Mouse (Mus musculus): ENCODE results near the gene Gtf3c1.

The Gtf3c1 gene

DNA sequence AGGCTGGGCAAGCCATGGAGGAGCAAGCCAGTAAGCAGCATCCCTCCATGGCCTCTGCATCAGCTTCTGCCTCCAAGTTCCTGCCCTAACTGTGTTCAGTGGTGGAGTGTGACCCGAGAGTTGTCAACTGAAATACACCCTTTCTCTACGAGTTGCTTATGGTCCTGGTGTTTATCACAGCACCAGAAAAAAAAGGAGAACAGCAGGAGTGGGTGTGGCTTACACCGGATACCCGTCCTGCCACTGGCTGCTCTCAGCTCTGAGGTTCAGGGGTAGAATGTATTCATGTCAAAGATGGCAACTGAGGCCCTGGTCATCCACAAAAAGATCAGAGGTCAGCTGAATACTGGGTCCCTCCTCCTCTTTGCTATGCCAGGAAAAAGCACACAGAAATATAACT is 87.5 kb downstream of the Gtf3c1 start:
- no peak for DNase-seq (ENCODE audit: low read depth, low spot score)

DNA sequence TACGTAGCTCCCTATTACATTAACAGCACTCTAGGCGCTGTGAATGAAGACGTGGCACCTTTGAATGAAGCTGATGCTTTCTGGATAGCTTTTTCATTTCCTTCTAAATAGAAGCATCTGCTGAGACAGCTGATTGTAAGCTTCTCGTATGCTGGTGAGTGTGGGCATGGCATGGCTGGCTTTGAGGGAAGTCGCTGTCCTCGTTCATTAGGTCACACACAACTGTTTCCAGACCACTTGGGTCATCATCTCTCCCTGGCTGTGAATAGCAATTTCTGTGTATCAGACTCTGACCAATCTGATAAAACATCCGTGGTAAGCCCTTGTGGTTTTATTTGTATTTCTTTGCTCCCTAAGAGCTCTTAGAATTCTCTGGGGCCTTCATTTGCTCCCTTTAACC is 89.6 kb downstream of the Gtf3c1 start:
- DNase-seq (ENCODE audit: low read depth, low spot score), result no peak

DNA sequence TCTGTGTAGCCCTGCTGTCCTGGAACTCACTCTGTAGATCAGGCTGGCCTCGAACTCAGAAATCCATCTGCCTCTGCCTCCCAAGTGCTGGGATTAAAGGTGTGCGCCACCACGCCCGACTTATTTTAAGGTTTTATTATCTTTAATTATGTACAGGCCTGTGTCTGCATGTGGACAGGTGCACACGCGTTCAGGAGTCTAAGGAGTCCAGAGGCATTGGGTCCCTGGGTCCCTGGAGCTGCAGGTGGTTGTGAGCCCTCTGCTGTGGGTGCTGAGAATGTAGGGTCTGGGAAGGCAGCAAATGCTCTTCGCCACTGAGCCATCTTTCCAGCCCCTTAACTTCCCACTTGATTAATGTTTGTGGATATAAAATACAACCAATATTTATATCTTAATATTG is 92.1 kb downstream of the Gtf3c1 start:
- DNase-seq (ENCODE audit: low read depth, low spot score), result no peak

DNA sequence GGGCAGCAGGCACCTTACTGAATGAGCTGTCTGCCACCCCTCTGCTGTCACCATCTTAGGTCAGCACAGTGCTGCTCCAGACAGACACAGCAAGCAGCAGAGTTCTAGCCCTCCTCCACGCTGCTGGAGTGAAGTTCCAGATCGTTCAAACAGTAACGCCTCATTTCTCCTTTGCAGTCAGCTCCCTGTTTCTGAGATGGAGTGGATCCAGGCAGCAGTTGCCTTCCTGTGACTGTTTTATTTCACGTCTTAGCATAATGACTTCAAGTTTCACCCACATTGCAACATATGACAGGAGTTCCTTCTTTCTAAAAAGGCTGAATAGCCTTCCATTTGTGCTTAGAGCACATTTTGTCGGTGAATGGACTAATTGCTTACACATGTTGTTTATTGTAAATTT is 94.0 kb downstream of the Gtf3c1 start:
- no peak for DNase-seq (ENCODE audit: low read depth, low spot score)

DNA sequence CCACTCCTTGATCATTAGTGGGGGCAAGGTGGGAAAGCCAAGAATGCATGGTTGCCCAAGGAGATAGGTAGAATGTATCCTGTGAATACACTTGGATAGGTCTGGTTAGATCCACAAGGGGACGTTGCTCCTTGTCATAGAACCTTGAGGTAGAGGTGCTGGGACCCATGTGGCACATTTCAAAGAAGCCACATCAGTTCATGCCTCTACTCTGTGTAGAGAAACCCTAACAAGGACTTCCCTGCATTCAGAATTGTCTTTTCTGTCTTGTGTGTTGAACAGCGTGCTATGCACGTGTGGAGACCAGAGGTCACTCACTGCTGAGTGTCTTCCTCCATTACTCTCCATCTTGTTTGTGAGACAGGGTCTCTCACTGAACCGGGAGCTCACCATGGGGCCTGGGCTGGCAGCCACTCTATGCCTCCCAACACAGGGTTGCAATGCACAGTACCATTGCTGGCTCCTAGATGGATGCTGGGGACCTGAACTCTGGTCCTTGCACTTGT is 99.3 kb downstream of the Gtf3c1 start:
- no peak for DNase-seq (ENCODE audit: low read depth, low spot score)

DNA sequence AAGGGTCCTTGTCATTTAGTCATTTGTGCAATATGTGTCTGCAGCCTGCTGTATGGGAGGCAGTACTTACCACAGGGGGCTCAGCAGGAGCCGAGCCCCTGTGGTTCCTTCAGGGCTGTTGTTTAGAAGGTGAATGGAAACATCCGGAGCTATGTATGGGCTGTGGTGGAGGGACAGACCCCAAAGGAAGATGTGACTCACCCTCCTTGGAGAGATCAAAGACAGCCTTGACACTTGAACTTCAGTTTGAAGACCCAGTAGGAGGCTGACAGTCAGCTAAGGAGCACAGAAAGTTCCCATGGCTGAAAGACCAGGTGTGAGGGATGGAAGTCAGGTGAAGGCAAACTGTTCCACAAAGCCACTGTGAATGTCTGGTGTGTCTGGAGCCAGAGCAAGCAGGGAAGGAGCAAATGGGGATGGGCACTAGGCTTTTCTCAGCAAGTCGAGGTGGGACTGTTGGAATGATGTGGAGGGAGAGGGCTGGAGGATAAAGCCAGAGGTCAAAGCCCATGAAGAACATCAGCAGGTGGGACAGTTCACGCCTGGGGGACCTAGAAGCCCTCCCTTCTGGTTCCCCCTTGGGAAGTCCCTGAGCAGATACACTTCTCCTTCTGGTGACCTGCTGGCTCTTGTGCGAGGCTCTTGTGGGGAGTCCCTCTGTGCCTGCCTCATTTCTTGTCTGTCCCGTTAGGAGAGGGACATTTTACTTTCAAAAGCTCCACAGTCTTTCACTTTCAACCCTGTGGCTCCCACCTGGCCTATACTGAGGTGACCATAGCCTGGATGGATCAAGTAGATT is 100.0 kb downstream of the Gtf3c1 start:
- no peak for DNase-seq (ENCODE audit: low read depth, low spot score)

DNA sequence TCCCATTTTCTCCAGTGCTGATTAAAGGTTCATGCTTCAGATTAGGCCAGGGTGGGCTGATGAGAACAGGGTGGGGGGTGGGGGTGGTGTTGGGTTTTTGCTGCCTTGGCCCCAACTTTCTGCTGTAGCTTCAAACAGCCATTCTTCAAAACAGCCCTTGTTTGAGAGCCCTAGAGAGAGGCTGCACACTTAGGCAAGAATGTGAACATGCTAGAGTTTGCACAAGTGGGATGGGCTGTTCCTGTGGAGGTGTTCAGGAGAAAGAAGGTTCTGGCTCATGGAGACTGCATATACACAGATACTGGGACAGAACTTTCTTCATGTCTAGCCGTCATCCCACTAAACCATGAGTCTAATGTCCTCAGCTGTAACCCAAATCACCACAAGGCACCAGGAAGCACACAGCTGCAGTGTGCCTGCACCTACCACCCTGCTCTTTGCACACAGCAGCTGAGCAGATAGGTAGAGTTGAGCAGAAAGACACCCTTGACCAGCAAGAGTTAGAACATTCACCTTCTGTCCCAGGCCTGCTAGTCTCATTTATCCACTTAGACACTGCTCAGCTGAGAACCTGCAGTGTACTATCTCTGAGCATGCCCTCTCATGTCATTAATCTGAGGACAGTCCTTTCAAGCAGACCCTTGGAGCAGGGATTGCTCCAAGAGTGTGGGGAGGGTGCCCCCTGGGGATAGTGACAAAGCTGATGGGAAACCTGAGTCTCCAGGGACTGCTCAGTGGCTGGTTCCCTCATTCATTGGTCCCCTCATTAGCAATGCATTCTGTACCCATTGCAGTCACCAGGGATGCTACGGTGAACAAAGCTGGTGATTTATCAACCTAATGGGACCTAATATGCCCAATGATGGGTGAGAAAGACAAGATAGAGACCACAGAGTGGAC is 101.1 kb downstream of the Gtf3c1 start:
- no peak for DNase-seq (ENCODE audit: low read depth, low spot score)

DNA sequence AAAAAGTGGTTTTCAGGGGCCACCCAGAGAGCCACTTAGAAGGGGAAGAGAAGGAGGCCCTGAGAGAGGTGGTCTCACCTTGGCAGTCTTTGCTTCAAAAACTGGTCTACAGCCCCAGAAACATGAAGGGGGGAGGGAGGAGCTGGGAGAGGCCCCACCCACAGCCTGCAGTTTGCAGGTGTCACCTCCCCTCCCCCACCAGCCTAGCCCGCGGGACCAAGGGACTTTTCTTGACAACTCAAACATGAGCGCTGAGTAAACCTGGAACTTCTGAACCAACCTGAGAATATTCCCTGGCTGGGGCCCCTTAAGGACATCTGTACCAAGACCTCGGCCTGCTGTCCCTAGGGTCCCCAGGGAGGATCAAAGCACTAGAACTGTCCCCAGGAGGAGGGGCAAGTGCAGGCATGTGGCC is 101.8 kb downstream of the Gtf3c1 start:
- DNase-seq (ENCODE audit: low read depth, low spot score), result no peak

DNA sequence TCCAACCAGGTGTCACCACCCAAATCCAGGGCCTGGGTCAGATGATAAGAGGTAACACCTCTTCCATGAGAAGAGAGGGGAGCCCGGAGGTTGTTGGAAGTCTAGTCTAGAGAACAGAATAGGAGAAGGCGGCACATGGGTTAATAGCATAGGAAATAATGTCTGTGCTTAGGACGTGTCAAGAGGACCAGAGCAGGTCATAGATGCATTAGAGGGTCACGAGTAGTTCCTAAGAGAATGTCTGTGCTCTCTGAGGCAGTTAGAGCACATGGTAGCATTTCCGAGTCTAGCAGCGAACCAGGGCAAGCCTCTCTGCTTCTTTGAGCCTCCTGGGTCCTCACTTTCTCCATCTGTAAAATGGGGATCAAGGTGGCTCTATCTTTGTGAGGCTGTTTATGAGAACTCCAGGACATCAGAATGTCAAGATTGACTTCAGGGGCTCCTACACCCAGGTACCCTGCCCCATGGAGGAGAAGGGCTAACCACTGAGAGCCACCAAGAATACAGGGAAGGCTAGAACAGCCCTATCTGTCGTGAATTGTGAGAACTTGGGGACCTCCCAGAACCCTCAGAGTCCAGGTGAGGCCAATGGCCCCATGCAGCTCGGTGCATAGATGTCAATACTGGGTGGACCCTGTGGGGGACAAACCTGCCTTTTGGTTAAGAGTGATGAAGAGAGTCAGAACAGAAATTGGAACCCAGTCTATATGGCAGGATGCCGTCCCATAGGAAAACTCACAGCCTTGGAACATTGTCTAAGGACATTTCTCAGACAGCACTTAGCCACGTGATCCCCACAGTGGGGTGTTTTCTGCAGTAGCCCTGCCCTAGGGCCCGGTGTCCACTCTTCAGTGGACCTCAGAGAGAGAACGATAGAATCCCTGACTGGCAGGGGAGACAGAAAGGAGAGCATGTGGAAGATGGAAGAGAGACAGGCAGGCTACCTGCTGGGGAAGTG is 102.9 kb downstream of the Gtf3c1 start:
- DNase-seq (ENCODE audit: low read depth, low spot score), result no peak

DNA sequence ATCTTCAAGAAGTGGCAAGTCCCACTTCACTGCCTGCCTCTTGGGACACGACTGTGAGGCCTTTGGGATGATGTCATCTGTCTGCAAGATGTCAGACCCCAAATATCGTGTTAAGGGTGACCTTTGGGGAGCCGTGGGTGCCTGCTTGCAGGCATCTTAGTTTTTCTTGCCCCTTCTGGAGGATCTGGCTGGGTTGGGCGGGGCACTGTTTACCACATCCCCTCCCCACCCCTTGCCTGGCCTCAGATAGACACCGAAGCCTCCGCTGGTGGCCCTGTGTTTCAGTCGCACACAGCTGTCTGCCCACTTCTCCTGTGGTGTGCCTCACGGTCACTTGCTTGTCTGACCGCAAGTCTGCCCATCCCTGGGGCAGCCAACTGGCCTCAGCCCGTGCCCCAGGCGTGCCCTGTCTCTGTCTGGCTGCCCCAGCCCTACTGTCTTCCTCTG is 104.4 kb downstream of the Gtf3c1 start, which contains the start of gene Il21r:
TSS of gene Il21r (plus strand) at position 245 of the 447 bp plus-strand sequence.
- no peak for DNase-seq (ENCODE audit: low read depth, low spot score)

DNA sequence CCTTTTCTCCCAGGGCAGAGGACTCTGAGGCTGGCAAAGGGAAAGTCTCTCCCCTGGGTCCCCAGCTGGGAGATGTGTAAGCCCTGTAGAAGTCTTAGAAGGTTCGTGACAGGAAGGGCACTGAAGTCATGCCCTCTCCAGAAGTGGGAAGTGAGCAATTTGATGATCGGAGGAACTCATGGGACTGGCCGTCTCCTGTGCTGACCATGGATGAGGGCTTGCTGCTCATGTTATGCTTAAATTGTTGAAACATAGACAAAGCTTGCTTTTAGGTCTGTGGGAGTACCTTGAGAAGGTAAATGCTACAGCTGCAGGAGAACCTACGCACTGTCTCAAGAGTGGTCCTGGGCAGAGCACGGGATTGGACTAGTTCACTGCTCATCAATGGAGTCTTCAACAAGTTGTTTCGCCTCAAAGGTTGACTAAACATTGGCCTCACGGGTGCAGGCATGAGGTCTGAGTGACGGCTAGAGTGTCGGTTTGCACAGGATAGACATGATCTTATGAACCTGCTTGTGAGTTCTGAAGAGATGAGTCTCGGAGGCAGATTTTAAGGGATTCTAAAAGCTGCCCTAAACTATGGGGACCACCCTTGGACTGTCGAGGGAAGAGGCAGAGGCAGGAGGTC is 105.6 kb downstream of the Gtf3c1 start:
- no peak for DNase-seq (ENCODE audit: low read depth, low spot score)

DNA sequence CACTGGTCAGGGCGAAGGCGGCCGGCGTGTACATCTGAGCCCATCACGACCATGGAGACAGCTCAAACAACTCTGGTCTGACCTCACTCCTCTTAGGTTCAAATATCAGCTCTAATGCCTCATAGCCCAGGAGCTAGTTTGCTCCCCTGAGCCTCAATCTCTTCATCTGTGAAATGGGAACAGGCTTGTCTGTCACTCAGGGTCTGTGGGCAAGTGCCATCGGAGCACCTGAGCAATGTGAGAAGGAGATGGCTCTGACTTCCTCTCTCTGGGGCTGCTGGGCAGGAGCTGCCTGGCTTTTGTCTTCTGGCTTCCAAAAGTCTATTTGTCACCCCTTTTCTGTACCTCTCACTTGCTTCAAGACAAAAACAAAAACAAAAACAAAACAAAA is 106.3 kb downstream of the Gtf3c1 start:
- no peak for DNase-seq (ENCODE audit: low read depth, low spot score)

DNA sequence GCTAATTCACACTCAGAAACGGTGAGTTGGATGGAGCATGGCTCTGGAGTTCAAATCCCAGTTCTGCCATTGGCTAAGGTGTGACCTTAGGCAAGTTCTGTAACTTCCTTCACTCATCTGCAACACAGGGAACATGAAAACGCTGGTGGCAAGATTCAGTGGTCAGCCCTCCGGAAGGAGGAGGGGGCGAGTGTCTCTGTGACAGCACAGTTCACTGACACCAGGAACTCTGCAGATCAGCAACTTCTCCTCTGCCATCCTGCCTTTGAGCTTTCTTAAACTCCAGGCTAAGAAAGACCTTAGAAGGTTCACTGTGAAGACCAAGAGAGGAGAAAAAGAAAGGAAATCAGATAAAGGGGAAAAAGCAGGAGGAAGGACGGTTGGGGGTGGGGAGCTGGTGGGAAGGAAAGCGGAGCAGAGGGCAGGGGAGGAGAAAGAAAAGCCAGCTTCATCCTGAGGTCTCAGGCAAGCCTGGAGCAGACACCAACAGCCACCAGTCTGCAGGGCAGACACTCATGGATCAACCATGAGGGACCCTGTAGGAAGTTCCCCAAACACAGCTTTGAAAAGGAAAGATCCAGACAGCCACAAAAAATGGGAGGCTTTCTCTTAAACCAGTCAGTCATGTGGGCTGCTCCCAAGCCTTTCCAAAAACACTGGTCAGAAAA is 106.8 kb downstream of the Gtf3c1 start:
- no peak for DNase-seq (ENCODE audit: low read depth, low spot score)

DNA sequence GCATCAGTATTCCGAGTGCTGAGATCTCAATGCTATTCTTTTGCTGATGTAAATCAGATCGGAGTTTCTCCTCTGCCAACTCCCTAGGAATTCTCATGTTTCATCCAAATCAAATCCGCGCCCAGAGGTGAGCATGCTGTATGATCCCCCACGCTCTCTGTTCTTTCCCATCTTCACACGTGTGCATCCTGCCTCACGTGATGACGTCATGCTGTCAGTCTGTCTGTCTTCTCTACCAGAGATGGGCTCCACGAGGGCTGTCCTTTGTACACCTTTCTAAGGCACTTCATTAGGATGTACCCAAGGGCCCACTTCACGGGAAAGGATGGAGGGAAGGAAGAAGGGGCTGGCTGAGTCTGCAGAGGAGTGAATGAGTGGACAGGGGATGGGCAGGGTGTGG is 107.4 kb downstream of the Gtf3c1 start:
- DNase-seq (ENCODE audit: low read depth, low spot score), result no peak

DNA sequence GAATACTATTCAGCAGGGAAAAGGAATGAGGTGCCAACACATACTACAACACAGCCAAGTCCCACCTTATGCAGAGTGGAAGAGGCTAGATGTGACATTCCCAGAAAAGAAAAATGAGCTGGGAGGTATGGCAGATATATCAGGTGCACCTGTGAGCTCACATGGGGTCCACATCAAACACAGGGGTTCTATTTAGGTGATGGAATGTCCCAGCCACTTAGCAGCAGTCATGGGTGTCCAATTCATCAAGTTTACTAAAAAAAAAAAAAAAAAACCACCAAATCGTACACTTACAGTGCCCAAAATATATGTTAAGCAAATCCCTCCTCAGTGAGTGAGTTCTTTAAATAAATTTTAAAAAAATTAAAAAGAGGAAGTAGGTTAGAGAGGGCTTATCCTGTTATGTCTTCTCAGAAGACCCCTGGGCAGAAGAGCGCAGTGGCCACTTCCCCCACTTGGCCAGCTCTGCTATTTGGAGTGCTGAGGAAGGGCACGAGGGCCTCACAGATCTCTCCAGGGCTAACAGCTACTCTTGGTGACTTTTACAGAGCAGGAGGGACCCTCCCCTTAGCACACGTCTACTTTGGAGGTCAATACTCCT is 108.1 kb downstream of the Gtf3c1 start:
- no peak for DNase-seq (ENCODE audit: low read depth, low spot score)

DNA sequence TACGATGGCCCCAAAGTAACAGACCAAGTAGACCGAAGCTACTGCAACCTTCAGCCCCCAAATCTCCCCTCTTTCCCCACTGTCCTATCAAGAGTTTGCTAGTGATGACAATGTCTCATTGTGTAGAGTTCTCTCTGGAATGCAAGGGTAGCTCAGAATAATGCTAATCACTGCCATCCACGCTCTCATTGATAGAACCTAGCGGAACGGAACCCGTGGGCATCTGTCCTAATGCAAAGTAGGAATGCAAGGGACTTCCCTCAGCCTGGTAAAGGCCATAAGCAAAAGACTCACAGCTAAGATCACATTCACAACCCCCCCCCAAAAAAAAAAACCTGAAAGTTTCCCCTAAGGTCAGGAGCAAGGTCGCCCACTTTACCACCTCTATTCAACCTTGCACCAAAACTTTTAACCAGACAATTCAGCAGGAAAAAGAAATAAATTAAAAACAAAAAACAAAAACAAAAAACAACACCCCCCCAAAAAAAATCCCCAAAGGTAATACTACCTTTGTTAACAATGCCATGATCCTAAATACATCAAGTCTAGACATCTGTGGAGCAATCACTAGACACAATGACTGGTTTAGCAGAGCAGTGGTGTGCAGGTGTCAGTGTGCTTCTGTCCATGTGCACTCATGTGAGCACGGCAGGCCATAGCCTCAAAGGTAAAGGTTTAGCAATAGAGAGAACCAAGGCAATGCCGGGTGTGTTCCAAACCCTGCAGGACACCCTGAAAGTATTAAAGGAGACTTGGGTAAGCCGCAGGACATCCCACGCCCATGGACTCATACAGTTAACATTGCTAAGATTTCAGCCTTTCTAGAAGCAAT is 109.8 kb downstream of the Gtf3c1 start:
- no peak for DNase-seq (ENCODE audit: low read depth, low spot score)

DNA sequence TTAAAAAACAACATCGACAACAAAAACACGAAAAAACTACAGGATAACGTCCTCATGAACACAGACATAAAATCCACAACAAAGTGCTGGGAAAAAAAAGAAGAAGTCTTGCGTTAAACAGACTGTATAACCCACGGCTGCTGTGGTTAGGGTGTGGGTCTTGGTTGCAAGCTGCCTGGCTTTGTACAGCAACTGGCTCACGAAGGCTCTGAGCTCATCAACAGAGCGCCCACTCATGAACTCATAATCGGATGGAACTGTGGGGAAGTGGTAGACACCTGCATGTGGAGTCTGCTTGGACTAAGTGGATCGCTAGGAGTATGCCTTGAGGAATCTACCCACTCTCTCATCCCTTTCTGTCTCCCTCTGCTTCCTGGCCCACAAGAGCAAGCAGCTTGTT is 110.5 kb downstream of the Gtf3c1 start:
- DNase-seq (ENCODE audit: low read depth, low spot score), result no peak

DNA sequence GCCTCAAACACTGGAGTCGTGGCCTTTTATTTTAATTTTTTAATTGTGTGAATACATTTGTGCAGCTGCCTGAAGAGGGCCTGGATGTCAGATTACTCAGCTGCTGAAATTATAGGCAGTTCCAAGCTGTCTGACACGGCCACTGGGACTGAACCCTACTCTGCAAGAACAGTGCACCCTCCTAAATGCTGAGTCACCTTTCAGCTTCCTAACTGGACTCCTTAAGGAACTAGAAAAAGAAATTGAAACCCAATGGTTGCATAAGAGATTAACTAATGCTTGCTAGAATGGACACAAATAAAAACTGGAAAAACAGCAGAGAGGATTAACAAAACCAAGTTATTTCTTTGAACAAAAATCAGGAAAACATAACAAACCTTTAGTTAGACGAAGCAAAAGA is 111.2 kb downstream of the Gtf3c1 start:
- no peak for DNase-seq (ENCODE audit: low read depth, low spot score)

DNA sequence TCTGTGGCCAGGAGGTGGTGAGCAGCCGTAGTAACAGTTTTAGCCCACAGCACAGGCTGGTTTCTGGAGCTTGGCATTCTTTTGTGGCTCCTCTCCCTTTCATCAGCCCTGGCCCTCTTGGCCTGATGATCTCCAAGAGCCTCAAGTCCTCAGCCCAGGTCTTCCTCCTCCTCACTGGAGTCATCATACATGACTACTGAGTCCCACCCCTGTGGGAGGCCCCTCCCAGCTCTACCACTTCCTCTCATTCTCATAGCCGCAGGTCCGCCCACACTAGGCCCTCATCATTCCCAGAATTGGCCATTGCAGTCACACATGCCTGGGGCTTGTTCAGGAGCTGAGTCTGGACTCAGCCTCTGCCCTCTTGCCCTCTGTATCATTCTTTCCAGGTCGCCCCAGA is 113.7 kb downstream of the Gtf3c1 start:
- DNase-seq (ENCODE audit: low read depth, low spot score), result no peak
